Mouse (Mus musculus) intestine, embryonic 14.5 days (tissue): ENCODE data around the gene Ppp1r12c. TPM values are rescaled to one million over a fixed set of nuclear protein-coding genes. Genes with fewer than 3 reads are reported as not detected.

Experiments used
- ATAC-seq: fragments of 200-750 bp; cut with Nextera tagmentation; replicated peaks from 2 replicates; pipeline ENCODE4 v1.8.0; 2017; ENCODE audit warnings: low read depth, moderate number of reproducible peaks, moderate TSS enrichment, moderate library complexity; ENCODE audit not compliant: low FRiP score, low TSS enrichment
- DNase-seq: peaks from one replicate; pipeline ENCODE4 v3.0.0-alpha.2; 2018; ENCODE audit warnings: low spot score
- H3K27ac ChIP-seq: fragments of 300-500 bp; sonication (generic); 2 replicates; pipeline ENCODE4 v1.5.1; 2014; ENCODE audit warnings: low read depth, mild to moderate bottlenecking, control low read depth
- H3K27me3 ChIP-seq: fragments of 300-500 bp; sonication (generic); replicated peaks from 2 replicates; pipeline ENCODE4 v1.6.1; 2014; ENCODE audit warnings: low read length, control low read depth; ENCODE audit not compliant: control insufficient read depth, insufficient read depth
- H3K36me3 ChIP-seq: fragments of 300-500 bp; sonication (generic); 2 replicates; pipeline ENCODE4 v1.6.1; 2014; ENCODE audit warnings: low read length, control low read depth; ENCODE audit not compliant: control insufficient read depth, insufficient read depth
- H3K4me1 ChIP-seq: fragments of 300-500 bp; sonication (generic); replicated peaks from 2 replicates; pipeline ENCODE4 v1.6.1; 2014; ENCODE audit warnings: low read length, control low read depth, mixed read lengths; ENCODE audit not compliant: control insufficient read depth, insufficient read depth
- H3K4me2 ChIP-seq: fragments of 300-500 bp; sonication (generic); 2 replicates; pipeline ENCODE4 v1.6.1; 2014; ENCODE audit warnings: low read length
- H3K4me3 ChIP-seq: fragments of 300-500 bp; sonication (generic); 2 replicates; pipeline ENCODE4 v1.5.1; 2014; ENCODE audit warnings: low read depth, low read length, control low read depth, mixed read lengths
- H3K9ac ChIP-seq: fragments of 300-500 bp; sonication (generic); 2 replicates; pipeline ENCODE4 v1.6.1; 2014; ENCODE audit warnings: mild to moderate bottlenecking, low read length
- H3K9me3 ChIP-seq: fragments of 300-500 bp; sonication (generic); 2 replicates; pipeline ENCODE4 v1.6.1; 2016; ENCODE audit warnings: low read length, control low read depth; ENCODE audit not compliant: control insufficient read depth
- WGBS: fragments of 180-500 bp; shearing (Covaris S2); extraction: QIAGEN DNeasy Blood & Tissue Kit; methylation state at CpG from one replicate; pipeline ENCODE4 v1.1.7; 2014; 5-methylcytosine and 5-hydroxymethylcytosine counted together
- polyA plus RNA-seq: library from polyadenylated mRNA; unstranded; fragments of >200 nt; fragmentation: Nextera tagmentation; extraction: Ambion mirVana; gene quantifications from 2 replicates; pipeline ENCODE4 v1.2.1, GENCODE M21; 2014

Gene Ppp1r12c
- polyA plus RNA-seq, 1 experiment from 2014 or later = 58.7 TPM

GRCm38 (mm10) chr7:4500892-4501471 lies 498 bp downstream of the Ppp1r12c start:
- Histone ChIP-seq H3K9me3 (no peaks in the 10 kb centered on the region), H3K4me1 (peaks cover 34% of the 10 kb centered on the region), H3K36me3 (peaks cover 13% of the 10 kb centered on the region), H3K4me3 (peak overlapping the region; percentile 72), H3K27me3 (no peaks in the 10 kb centered on the region), H3K27ac (peak overlapping the region; percentile 86), H3K4me2 (peak overlapping the region; percentile 75), H3K9ac (peak overlapping the region; percentile 94)
- peak; percentile 30 for ATAC-seq
- under 1% methylated on average over 36 of the region's 52 CpGs for WGBS
- DNase-seq = peak; percentile 72

GRCm38 (mm10) chr7:4499034-4499433 lies 2.4 kb downstream of the Ppp1r12c start:
- ATAC-seq (no peak), DNase-seq (no peak)
- peak overlapping the region; percentile 69 for H3K27ac ChIP-seq
- H3K9ac ChIP-seq = peak overlapping the region; percentile 94
- H3K9me3 ChIP-seq = no peaks in the 10 kb centered on the region
- WGBS = 83% methylated on average over 4 of the region's 4 CpGs
- peaks cover 33% of the 10 kb centered on the region for H3K36me3 ChIP-seq
- peak overlapping the region; percentile 72 for H3K4me3 ChIP-seq
- H3K4me2 ChIP-seq = peak overlapping the region; percentile 75
- H3K4me1 ChIP-seq = peaks cover 34% of the 10 kb centered on the region
- no peaks in the 10 kb centered on the region for H3K27me3 ChIP-seq

- DNase-seq (peak; percentile 66), ATAC-seq (peak; percentile 38)
- WGBS = 18% methylated on average over 9 of the region's 9 CpGs
- Histone ChIP-seq H3K27ac (peak overlapping the region; percentile 69), H3K9me3 (no peaks in the 10 kb centered on the region), H3K9ac (peak overlapping the region; percentile 94; the same call in 1 of the 2 replicates), H3K4me3 (peak overlapping the region; percentile 10; the same call in 1 of the 2 replicates), H3K4me2 (peak overlapping the region; percentile 75), H3K4me1 (peaks cover 34% of the 10 kb centered on the region), H3K36me3 (peaks cover 40% of the 10 kb centered on the region), H3K27me3 (no peaks in the 10 kb centered on the region)
Observed at GRCm38 (mm10) chr7:4498251-4498650, 3.2 kb downstream of the Ppp1r12c start.

GRCm38 (mm10) chr7:4497271-4497903 lies 4.1 kb downstream of the Ppp1r12c start:
- Histone ChIP-seq H3K36me3 (peaks cover 46% of the 10 kb centered on the region), H3K9ac (no peak overlapping the region), H3K4me3 (no peak overlapping the region), H3K27me3 (no peaks in the 10 kb centered on the region), H3K9me3 (no peaks in the 10 kb centered on the region), H3K4me1 (peaks cover 39% of the 10 kb centered on the region), H3K27ac (peak overlapping the region; percentile 69), H3K4me2 (peak overlapping the region; percentile 75)
- DNase-seq = no peak
- no peak for ATAC-seq
- WGBS = 91% methylated on average over 9 of the region's 9 CpGs

- no peak for DNase-seq
- H3K4me1 ChIP-seq = peaks cover 41% of the 10 kb centered on the region
- ATAC-seq = no peak
- H3K4me2 ChIP-seq = no peak overlapping the region
- H3K4me3 ChIP-seq = no peak overlapping the region
- peaks cover 46% of the 10 kb centered on the region for H3K36me3 ChIP-seq
- no peak overlapping the region for H3K27ac ChIP-seq
- H3K9me3 ChIP-seq = no peaks in the 10 kb centered on the region
- no peaks in the 10 kb centered on the region for H3K27me3 ChIP-seq
- WGBS = 92% methylated on average over 3 of the region's 3 CpGs
- no peak overlapping the region for H3K9ac ChIP-seq
Observed at GRCm38 (mm10) chr7:4496468-4496867, 5.0 kb downstream of the Ppp1r12c start.

- 61% methylated on average over 1 of the region's 1 CpGs for WGBS
- Histone ChIP-seq H3K36me3 (peaks cover 59% of the 10 kb centered on the region), H3K4me1 (peaks cover 25% of the 10 kb centered on the region)
Observed at GRCm38 (mm10) chr7:4493991-4494390, 7.5 kb downstream of the Ppp1r12c start.

GRCm38 (mm10) chr7:4492284-4493224 lies 8.9 kb downstream of the Ppp1r12c start:
- peak; percentile 56; the same call in 1 of the 2 replicates for ATAC-seq
- DNase-seq = no peak
- H3K36me3 ChIP-seq = peaks cover 68% of the 10 kb centered on the region

More at GRCm38 (mm10) chr7:4493991-4494390, 7.5 kb downstream of the Ppp1r12c start:
- Histone ChIP-seq H3K27me3 (no peaks in the 10 kb centered on the region), H3K4me2 (no peak overlapping the region), H3K27ac (no peak overlapping the region), H3K4me3 (no peak overlapping the region), H3K9ac (no peak overlapping the region), H3K9me3 (no peaks in the 10 kb centered on the region)
- ATAC-seq (no peak), DNase-seq (no peak)

GRCm38 (mm10) chr7:4491308-4491707 lies 10.2 kb downstream of the Ppp1r12c start:
- Histone ChIP-seq H3K27ac (no peak overlapping the region), H3K4me1 (peaks cover 7% of the 10 kb centered on the region), H3K9me3 (no peaks in the 10 kb centered on the region), H3K4me3 (no peak overlapping the region), H3K36me3 (peaks cover 67% of the 10 kb centered on the region), H3K27me3 (no peaks in the 10 kb centered on the region), H3K9ac (no peak overlapping the region), H3K4me2 (no peak overlapping the region)
- 72% methylated on average over 6 of the region's 6 CpGs for WGBS
- ATAC-seq (no peak), DNase-seq (no peak)

More at GRCm38 (mm10) chr7:4492284-4493224, 8.9 kb downstream of the Ppp1r12c start:
- peak overlapping the region; percentile 13; the same call in 1 of the 2 replicates for H3K27ac ChIP-seq
- no peak overlapping the region for H3K4me2 ChIP-seq
- H3K9me3 ChIP-seq = no peaks in the 10 kb centered on the region
- H3K4me3 ChIP-seq = no peak overlapping the region
- WGBS = 75% methylated on average over 13 of the region's 13 CpGs
- H3K27me3 ChIP-seq = no peaks in the 10 kb centered on the region
- H3K4me1 ChIP-seq = peaks cover 11% of the 10 kb centered on the region
- no peak overlapping the region for H3K9ac ChIP-seq
